Mouse (Mus musculus) midbrain, embryonic 16.5 days (tissue): ENCODE results near the gene Ptgfrn. TPM values are rescaled to one million over a fixed set of nuclear protein-coding genes. Genes with fewer than 3 reads are reported as not detected.

ENCODE experiments used
- ATAC-seq: fragments of 200-750 bp; cut with Nextera tagmentation; 2 replicates; pipeline ENCODE4 v1.8.0; 2017; ENCODE audit warnings: moderate TSS enrichment
- H3K27ac ChIP-seq: fragments of 300-500 bp; sonication (generic); 2 replicates; pipeline ENCODE4 v1.5.1; 2014; ENCODE audit warnings: mild to moderate bottlenecking, low read length, mixed read lengths
- H3K27me3 ChIP-seq: fragments of 300-500 bp; sonication (generic); 2 replicates; pipeline ENCODE4 v1.6.1; 2014; ENCODE audit warnings: low read depth, low read length, mixed read lengths; ENCODE audit not compliant: control insufficient read depth, insufficient read depth
- H3K36me3 ChIP-seq: fragments of 300-500 bp; sonication (generic); 2 replicates; pipeline ENCODE4 v1.6.1; 2014; ENCODE audit warnings: mild to moderate bottlenecking, low read length, moderate library complexity, mixed read lengths; ENCODE audit not compliant: control insufficient read depth, insufficient read depth
- H3K4me1 ChIP-seq: fragments of 300-500 bp; sonication (generic); 2 replicates; pipeline ENCODE4 v1.6.1; 2014; ENCODE audit warnings: mild to moderate bottlenecking, low read length, mixed read lengths; ENCODE audit not compliant: control insufficient read depth, insufficient read depth
- H3K4me2 ChIP-seq: fragments of 300-500 bp; sonication (generic); 2 replicates; pipeline ENCODE4 v1.6.1; 2014; ENCODE audit warnings: mild to moderate bottlenecking, low read length, mixed read lengths
- H3K4me3 ChIP-seq: fragments of 300-500 bp; sonication (generic); 2 replicates; pipeline ENCODE4 v1.5.1; 2014; ENCODE audit warnings: low read depth, mild to moderate bottlenecking, low read length, moderate library complexity, mixed read lengths
- H3K9ac ChIP-seq: fragments of 300-500 bp; sonication (generic); 2 replicates; pipeline ENCODE4 v1.6.1; 2014; ENCODE audit warnings: low read depth, low read length, mixed read lengths
- H3K9me3 ChIP-seq: fragments of 300-500 bp; sonication (generic); replicated peaks from 2 replicates; pipeline ENCODE4 v1.6.1; 2014; ENCODE audit warnings: mild to moderate bottlenecking, low read length, mixed read lengths; ENCODE audit not compliant: control insufficient read depth, poor library complexity, severe bottlenecking
- whole genome bisulfite sequencing: fragments of 180-500 bp; shearing (Covaris S2); extraction: QIAGEN DNeasy Blood & Tissue Kit; methylation state at CpG from one replicate; pipeline ENCODE4 v1.1.7; 2014; 5-methylcytosine and 5-hydroxymethylcytosine counted together
- polyA plus RNA-seq: library from polyadenylated mRNA; unstranded; fragments of >200 nt; fragmentation: Nextera tagmentation; extraction: Ambion mirVana; gene quantifications from 2 replicates; pipeline ENCODE4 v1.2.1, GENCODE M21; 2015

The Ptgfrn gene
- polyA plus RNA-seq, 1 experiment from 2014 or later = 2.9 TPM

DNA sequence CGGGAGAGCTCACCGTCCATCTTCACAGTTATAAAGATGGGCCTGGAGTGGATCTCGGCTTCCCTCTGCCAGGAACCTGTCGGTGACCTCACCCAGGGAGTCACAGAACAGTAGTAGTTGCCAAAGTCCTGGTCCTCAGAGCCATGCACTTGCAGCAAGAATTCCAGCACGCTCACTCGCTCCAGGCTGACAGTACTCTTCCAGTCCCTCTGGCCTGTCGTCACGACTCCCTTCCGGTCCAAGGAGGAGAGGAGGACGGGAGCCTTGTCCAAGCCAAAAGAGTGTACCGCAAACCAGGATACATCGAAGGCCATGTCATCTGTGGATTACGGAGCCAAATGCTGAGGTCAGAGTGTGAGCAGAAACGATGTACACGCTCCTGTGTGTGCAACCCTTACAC is 64.6 kb downstream of the Ptgfrn start:
- no peak for ATAC-seq
- WGBS = 96% methylated on average over 15 of the region's 15 CpGs
- Histone ChIP-seq H3K36me3 (peaks cover 8% of the 10 kb centered on the region), H3K4me3 (no peak overlapping the region), H3K9ac (no peak overlapping the region), H3K27ac (no peak overlapping the region), H3K4me1 (peaks cover 6% of the 10 kb centered on the region; the same call in 1 of the 2 replicates), H3K4me2 (no peak overlapping the region), H3K9me3 (no peaks in the 10 kb centered on the region), H3K27me3 (no peaks in the 10 kb centered on the region)

DNA sequence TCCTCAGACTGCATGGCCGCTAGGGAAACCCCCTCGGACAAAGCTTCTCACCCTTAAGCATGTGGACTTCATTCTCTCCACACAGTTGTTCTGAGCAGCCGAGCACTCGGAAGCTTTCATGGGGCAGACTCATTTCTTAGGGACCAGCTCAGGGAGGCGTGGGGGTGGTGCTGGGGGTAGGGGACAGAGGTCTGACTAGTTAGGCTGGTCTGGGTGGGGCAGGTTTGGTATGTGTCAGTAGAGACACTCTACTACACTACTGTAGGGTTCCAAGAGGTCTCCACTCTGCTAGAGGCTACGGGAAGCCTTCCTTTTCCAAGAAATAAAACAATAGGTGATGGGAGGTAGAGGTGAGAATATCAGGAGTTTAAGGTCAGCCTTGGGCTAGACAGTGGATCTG is 65.4 kb downstream of the Ptgfrn start:
- H3K9me3 ChIP-seq = no peaks in the 10 kb centered on the region
- no peak overlapping the region for H3K9ac ChIP-seq
- H3K36me3 ChIP-seq = peaks cover 9% of the 10 kb centered on the region
- no peak for ATAC-seq
- no peak overlapping the region for H3K4me2 ChIP-seq
- 88% methylated on average over 6 of the region's 6 CpGs for WGBS
- H3K4me1 ChIP-seq = peaks cover 6% of the 10 kb centered on the region; the same call in 1 of the 2 replicates
- H3K4me3 ChIP-seq = no peak overlapping the region
- H3K27me3 ChIP-seq = no peaks in the 10 kb centered on the region
- no peak overlapping the region for H3K27ac ChIP-seq

DNA sequence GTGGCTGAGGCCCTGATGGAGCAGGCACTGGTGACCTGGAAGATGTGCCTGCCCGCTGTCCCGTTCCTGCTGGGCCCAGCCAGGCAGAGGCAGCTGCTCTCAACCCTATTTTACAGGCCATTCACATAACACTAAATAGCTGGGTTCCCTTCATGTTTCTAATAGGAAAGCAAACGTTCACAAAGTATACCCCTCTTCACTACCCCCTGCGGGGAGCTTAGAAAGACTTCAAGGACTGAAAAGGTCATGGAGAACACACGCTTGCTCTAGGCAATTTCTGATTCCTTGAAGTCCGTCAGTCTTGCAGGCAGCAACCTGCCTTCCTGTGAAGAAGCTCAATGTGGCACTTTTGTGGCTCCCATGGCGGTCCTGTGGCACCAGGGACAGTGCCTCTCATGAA is 68.1 kb downstream of the Ptgfrn start:
- Histone ChIP-seq H3K9ac (no peak overlapping the region), H3K4me1 (peaks cover 6% of the 10 kb centered on the region; the same call in 1 of the 2 replicates), H3K27me3 (no peaks in the 10 kb centered on the region), H3K4me3 (no peak overlapping the region), H3K4me2 (no peak overlapping the region), H3K36me3 (peaks cover 9% of the 10 kb centered on the region), H3K27ac (no peak overlapping the region), H3K9me3 (no peaks in the 10 kb centered on the region)
- WGBS = 43% methylated on average over 7 of the region's 7 CpGs
- ATAC-seq = no peak

DNA sequence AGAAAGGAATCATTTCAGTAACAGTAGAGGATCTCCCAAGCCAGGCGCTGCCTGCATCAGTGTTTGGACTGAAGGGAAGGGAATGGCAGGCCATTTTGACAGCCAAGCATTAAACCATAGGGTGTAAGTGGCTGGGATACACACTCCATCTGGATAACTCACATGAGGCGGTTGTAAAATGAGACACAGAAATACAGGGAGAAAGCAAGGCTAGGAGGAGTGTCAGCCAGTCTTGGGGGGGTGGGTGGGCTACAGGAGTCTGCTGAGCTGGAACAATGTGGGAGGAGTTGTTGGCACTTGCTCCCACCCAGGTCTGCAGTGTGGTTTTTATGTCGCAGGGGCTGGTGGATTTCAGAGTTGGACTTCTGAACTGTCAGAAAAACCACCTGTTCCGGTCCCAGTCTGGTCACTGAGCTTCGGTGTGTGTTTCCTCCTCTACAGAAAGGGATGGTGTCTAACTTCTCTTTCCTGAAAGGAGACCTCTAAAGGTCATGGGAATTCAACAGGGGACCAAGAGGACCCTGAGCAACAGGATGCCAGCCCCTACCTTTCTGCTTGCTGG is 72.0 kb downstream of the Ptgfrn start:
- 83% methylated on average over 5 of the region's 5 CpGs for WGBS
- H3K4me3 ChIP-seq = no peak overlapping the region
- H3K36me3 ChIP-seq = peaks cover 4% of the 10 kb centered on the region; the same call in 1 of the 2 replicates
- no peak overlapping the region for H3K9ac ChIP-seq
- no peak overlapping the region for H3K27ac ChIP-seq
- ATAC-seq = no peak
- H3K4me1 ChIP-seq = peaks cover 6% of the 10 kb centered on the region; the same call in 1 of the 2 replicates
- no peaks in the 10 kb centered on the region for H3K27me3 ChIP-seq
- H3K9me3 ChIP-seq = no peaks in the 10 kb centered on the region
- no peak overlapping the region for H3K4me2 ChIP-seq

DNA sequence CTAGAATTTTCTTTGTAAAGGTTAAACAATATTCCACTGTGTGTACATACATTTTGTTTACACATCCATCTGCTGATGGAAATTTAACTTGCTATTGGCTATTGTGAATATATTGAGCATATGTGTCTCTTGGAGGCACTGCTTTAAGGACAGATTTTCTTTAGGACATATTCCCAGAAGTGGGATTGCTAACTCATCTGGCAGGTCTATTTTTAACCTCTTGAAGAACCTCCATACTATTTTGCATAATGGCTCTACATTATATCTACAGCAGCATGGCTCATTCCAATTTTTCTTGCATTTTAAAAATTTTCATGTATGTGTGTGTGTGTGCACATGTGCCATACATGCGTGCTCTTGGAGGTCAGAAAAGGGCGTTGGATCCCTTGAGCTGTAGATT is 74.1 kb downstream of the Ptgfrn start:
- Histone ChIP-seq H3K4me1 (no peaks in the 10 kb centered on the region), H3K27me3 (no peaks in the 10 kb centered on the region), H3K9ac (no peak overlapping the region), H3K27ac (no peak overlapping the region), H3K4me3 (no peak overlapping the region), H3K36me3 (peaks cover 2% of the 10 kb centered on the region; the same call in 1 of the 2 replicates), H3K9me3 (no peaks in the 10 kb centered on the region), H3K4me2 (no peak overlapping the region)
- ATAC-seq = no peak
- whole genome bisulfite sequencing = 91% methylated on average over 2 of the region's 2 CpGs

DNA sequence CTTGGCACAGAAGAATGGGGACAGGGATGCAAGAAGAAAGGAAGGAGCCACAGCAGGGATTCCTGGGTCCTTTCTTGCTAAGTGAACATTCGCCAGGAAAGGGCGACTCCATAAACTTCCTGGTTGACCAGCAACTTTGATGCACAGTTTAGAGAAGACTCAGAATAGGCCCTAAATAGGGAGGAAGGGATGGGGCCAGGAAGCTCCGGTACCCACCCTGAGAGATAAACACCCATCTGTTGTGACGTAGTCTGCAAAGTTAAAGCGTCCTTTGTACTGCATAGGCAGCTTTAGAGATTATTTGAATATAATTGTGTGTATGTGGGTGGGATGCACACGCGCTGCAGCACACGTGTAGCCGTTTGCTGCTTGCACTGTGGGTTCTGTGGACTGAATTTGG is 75.6 kb downstream of the Ptgfrn start:
- Histone ChIP-seq H3K4me1 (no peaks in the 10 kb centered on the region), H3K27me3 (no peaks in the 10 kb centered on the region), H3K27ac (no peak overlapping the region), H3K9ac (no peak overlapping the region), H3K4me2 (no peak overlapping the region), H3K9me3 (no peaks in the 10 kb centered on the region), H3K4me3 (no peak overlapping the region), H3K36me3 (no peaks in the 10 kb centered on the region)
- no peak for ATAC-seq
- 89% methylated on average over 9 of the region's 9 CpGs for WGBS

DNA sequence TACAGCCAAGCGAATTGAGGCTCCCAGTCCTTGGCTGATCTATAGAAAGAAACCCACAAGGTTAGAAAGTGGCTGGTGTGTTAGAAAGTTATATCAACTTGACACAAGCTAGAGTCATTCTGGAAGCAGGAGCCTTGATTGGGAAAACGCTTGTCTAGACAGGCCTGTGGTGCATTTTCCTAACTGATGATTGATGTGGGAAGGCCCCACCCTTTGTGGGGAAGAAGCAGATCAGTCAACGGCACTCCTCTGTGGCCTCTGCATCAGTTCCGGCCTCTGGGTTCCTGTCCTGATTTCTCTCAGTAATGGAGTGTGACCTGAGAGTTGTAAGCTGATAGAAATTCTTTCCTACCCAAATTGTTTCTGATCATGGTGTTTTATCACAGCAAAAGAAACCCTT is 76.4 kb downstream of the Ptgfrn start:
- no peaks in the 10 kb centered on the region for H3K4me1 ChIP-seq
- H3K27me3 ChIP-seq = no peaks in the 10 kb centered on the region
- H3K9me3 ChIP-seq = no peaks in the 10 kb centered on the region
- no peak overlapping the region for H3K4me2 ChIP-seq
- no peak overlapping the region for H3K27ac ChIP-seq
- no peaks in the 10 kb centered on the region for H3K36me3 ChIP-seq
- H3K9ac ChIP-seq = no peak overlapping the region
- 77% methylated on average over 4 of the region's 4 CpGs for WGBS
- H3K4me3 ChIP-seq = no peak overlapping the region
- ATAC-seq = no peak

DNA sequence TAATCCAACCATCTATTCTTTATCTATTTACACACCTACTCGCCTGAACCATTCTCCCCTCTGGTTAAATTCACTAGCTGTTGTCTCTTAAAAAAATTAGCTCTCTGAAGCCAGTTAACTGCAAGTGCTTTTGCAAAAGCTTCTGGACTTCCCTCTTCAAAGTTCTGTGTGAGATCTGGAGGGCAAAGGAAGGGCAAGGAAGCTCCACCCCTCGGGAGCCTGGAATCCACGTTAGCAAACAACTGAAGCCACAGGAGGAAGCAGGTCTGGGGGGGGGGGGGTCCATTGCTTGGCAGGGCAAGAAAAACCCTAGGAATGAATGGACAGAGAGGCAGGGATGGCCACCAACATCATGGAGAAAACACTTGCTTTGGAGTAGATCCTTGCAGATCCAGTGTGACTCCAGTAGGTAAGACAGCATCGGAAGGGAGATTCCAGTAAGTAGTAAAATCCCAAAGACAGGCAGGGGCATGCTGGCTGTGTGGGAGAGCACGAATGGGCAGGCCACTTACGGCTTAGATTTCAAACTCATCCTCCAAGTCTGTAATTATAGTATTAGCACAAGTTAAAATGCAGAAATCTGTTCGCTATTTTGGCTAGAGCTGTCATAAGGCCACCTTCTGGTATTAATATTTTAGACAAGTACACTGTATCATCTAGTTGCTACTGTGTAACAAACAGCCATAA is 78.5 kb downstream of the Ptgfrn start:
- H3K4me3 ChIP-seq = no peak overlapping the region
- no peaks in the 10 kb centered on the region for H3K36me3 ChIP-seq
- no peaks in the 10 kb centered on the region for H3K9me3 ChIP-seq
- no peak overlapping the region for H3K9ac ChIP-seq
- H3K4me2 ChIP-seq = no peak overlapping the region
- no peak overlapping the region for H3K27ac ChIP-seq
- H3K27me3 ChIP-seq = no peaks in the 10 kb centered on the region
- ATAC-seq = no peak
- H3K4me1 ChIP-seq = no peaks in the 10 kb centered on the region
- WGBS = 72% methylated on average over 7 of the region's 7 CpGs

DNA sequence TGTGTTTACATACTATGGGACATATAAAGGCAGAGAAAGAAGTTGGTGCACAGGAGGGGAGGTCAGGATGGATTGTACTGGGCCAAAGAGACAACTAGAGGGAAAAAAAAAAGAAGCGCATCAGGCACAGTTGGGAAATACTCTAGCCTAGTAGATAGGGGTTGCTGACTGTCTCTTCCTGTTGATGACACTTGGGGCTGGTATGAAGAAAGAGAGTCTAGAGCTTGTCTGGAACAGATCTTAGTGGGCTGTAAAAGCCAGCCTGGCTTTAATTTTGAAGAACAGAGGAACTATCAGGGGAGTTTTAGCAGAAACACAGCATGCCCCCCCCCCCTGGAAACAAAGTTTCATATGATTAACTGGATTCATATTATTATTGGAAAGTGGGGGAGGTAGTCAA is 79.4 kb downstream of the Ptgfrn start:
- Histone ChIP-seq H3K36me3 (no peaks in the 10 kb centered on the region), H3K9ac (no peak overlapping the region), H3K27me3 (no peaks in the 10 kb centered on the region), H3K4me2 (no peak overlapping the region), H3K4me1 (no peaks in the 10 kb centered on the region), H3K4me3 (no peak overlapping the region), H3K27ac (no peak overlapping the region), H3K9me3 (no peaks in the 10 kb centered on the region)
- 100% methylated on average over 1 of the region's 1 CpGs for WGBS
- no peak for ATAC-seq
